Mouse (Mus musculus): Measurements from ENCODE around the gene Lrrc38.

The Lrrc38 gene

DNA sequence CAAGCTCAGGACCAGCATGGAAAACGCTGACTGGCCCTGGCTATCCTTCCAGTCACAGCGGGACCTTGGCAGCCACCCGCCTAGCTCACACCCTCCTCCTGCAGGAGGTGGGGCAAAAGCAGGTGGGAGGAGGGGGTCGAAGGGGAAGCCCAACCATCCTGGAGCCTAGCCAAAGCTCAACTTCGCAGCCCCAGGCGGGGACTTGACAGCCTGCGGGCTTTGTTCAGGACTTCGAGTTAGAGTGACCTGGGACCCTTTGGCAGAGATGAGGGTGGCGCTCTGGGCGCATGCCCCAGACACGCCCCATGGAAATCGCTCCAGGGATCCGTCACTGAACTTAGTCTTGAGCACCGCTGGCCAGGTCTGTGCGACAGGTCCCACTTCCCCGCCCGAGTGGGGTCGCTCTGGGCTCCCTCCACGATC lies at the start of gene Lrrc38:
Lrrc38 (plus strand) TSS at position 274 of the 423 bp plus-strand sequence.
- in situ Hi-C loops (cut with MboI, MseI): loop anchor here (25.0 kb wide), 1 partner anchor 963 kb away; no protein-coding TSS in a partner anchor

DNA sequence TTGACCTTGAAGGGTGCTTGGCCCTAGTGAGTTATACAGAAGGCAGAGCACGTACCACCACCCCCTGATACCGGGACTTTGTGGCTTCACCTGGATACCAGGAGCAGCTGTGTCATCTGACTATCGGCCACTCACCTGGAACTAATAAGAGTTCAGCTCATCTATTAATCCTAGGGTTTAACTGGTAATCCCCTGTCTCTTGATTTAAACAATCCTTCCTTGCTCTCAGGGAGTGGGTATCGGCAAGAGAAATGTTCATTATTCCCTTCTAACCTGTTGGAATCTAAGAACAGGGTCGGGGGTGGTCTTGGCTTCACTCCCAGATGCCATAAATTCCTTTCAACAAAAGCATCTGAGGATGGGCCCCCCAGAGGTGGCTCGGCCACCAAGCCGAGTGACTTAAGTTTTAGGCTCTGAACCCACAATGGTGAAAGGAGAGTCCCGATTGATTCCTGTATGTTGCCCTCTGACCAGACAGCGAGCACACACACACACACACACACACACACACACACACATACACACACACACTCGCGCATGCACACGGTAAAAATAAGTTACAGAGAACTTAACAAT lies 49.4 kb upstream of the Lrrc38 start:
- in situ Hi-C loops (cut with MboI, MseI): no loop called here

DNA sequence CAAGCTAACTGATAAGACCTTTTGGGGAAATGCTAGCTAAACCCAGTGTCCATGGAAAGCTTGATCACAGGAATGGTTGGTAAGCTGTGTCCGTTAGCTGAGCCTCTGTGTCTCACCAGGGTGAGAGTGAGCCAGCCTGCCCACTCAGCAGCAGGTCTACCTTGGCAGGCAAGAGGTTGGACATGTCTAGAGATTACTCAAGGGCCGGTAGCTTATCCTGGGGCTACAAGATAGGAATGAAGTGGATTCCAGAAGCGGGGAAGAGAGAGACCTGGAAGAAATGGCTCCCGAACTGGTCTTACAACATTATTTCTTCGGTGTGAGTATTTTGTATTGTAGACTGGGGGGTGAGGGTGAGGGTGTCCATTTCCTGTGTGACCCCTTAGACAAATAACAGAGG lies 48.5 kb upstream of the Lrrc38 start:
- in situ Hi-C loops (cut with MboI, MseI): no loop called here

DNA sequence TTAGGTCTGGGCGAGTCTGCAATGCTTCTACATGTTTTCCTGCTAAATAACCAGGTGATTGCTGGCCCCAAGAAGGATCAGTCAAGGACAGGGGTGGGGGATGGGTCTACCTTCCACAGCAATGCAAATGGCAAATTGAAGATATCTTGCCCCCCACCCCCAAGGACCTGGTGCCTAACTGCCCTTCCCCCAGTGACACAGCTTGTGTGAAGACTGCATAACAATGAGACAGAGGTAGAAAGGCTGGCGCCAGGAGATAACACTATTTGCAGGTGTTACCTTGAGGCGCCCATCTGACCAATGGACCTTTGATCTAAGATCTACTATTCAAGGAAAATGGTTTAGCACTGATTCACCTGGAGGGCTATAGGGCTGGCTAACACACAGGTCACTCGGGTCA lies 47.7 kb upstream of the Lrrc38 start:
- in situ Hi-C loops (cut with MboI, MseI): no loop called here

DNA sequence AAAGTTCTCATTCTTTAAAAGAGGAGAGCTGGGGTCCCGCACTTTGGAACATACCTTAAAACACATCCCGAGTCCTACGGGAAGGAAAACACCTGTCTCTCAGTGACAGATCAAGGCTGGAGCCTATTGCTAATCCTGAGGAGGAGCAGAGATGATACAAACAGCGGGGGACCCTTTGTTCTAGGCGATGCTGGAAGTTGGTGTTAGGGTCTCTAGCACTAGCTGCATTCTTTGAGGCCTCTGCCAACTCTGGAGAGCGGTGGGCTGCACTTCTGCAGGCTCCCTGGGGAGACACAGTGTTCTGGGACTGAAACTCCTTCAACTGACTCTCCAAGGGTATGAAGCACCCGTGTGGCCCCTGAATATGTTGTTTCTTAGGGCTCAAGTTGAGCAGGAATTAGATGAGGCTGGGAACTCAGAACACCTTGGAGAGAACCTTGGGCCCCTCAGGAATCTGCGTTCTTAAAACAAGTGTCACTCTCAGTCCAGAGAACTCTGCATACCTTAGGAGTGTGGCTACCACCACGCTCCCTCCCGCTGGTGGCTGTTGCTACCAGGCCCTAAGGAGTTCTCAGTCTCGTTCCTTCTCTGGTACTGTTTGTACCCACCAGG lies 47.2 kb upstream of the Lrrc38 start:
- in situ Hi-C loops (cut with MboI, MseI): no loop called here

DNA sequence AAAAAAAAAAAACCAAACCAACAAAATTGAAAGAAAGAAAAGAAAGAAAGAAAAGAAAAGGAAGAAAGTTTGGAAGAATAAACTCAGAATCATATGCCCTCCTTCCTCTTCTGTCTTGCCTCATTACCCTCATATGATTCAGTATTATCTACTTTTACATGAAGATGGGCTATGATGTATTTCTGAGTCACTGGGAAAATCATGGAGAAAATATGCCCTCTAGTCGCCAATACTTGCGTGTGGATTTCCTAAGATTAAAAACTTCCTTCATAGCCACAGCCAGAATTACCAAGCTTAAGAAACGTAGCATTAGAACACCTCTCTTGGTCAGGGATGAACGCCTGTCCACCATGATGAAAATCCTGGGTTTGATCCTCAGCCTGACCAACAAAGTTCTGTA lies 44.5 kb upstream of the Lrrc38 start:
- in situ Hi-C loops (cut with MboI, MseI): no loop called here

DNA sequence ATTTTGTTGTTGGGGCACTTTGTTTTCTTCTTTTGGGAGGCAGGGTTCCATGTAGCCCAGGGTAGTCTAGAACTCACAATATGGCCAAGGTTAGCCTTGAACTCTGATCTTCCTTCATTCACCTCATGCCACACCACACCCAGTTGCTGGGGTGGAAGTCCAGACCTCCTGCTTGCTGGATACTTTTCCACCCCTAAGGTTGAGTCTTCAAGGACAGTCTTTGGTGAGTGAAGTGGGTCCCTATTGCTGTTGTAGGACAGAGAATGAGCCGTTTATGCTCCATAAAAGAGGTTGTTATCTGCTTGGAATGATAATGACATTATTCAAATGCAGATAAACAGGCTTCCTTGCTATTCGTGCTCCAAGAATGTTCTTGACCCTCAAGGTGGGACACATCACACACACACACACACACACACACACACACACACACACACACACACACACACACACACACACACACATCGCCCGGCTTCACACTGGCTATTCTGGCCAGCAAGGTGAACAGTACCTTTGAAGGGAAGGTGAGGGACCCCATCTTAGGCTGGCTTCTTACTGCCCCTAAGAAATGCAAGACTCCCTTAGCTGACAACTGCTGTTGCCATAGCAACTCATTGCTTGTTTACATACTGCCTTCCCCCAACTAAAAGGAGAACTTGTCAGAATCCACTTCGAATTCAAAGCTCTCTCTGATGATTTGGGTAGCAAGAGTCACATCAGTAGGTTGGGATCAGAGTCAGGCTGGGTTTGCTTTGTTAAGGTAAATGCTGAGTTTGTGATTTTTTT lies 43.4 kb upstream of the Lrrc38 start:
- in situ Hi-C loops (cut with MboI, MseI): no loop called here

DNA sequence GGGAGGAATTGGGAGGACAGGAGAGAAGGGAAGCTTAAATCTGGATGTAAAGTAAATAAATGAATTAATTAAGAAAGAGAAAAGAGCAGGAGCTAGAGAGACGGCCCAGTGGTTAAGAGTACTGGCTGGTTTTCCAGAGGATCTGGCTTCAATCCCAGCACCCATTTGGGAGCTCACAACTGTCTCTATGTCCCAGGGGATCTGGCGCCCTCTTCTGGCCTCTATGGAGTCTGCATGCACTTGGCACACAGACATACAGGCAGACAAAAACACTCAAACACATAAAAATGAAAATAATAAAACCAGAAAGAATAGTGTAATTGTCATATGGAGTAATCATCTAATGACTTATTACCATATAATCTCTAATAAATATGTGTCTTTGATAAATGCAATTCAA lies 38.2 kb upstream of the Lrrc38 start:
- in situ Hi-C loops (cut with MboI, MseI): no loop called here

DNA sequence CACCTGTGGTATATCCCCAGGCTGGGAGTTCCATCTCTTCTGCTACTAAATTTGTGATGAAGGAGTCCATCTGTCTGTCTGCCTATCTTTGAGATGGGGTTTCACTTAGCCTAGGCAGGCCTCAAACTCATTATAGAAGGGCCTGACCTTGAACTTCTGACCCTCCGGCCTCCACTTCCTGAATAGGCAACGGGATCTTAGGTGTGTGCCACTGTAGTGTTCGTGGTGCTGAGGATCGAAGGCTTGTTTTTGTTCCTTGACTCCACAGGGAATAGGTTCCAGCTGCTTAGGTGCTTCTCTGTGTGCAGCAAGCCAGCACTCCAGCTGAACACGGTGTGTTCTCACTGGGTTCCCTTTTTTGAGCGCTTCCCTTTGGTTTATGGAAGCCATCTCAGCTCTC lies 36.3 kb upstream of the Lrrc38 start:
- in situ Hi-C loops (cut with MboI, MseI): no loop called here

DNA sequence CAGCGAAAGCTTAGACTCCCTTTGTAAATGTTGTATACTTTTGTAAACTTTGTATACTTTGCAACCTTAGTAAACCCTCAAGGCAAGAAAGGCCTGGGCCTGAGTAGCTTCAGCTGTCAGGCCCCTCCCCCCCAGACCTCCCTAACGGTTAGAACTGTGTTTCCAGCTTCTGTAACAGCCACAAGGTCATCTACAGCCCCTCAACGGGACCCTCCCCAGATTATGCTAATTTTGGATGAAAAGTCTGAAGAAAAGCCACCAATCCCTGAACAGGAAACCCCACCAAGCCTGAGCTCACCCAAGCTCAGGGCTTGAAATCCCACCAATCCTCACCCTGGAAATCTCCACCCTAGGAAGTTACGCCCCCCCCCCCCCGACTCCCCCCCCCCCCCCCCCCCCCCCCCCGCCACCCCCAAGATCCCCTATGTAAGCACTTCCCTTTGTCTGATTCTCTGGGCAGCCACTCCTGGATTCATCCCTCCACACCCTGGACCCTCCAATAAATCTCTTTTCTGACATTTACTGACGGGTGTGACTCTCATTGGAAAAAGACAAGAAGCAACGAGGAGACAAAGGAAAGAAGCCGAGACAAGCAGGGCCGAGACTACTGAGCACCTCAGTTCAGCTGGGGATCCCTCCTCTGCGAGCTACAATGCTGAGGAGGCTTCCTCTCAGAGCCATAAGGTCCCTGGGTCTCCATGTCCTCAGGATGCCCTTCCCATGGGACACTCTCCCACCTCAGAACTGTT lies 25.2 kb upstream of the Lrrc38 start:
- in situ Hi-C loops (cut with MboI, MseI): no loop called here

DNA sequence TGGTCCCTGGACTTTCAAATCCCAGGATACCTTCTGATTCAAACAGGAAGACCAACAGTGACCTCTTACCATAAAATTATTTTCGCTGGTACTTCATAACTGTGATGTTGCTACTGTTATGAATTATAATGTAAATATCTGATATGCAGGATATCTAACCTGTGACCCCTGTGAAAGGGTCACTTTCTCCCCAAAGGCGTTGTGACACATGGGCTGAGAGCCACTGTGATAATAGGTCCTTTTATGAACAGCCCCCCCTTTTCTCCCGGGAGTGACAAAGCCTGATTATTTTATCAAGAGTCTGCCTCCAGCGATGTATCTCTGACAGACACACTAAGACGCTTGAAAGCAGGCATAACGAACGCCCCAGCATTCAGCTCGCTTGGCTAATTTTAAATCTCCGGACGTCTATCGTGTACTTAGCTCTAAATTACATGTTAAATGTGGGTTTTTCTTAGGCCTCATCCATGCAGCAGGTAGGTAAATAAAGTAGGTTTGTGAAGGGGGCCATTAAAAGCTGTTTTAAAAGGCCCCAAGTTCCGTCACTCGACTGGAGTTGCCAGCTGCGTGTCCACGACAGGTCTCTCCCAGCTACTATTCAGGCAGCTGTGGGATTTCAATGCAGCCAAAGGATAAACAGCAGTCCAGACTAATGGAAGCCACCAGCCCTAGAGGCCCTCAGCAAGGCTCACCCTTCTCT lies 24.5 kb upstream of the Lrrc38 start:
- in situ Hi-C loops (cut with MboI, MseI): loop anchor here (25.0 kb wide), 1 partner anchor 987 kb away; no protein-coding TSS in a partner anchor

DNA sequence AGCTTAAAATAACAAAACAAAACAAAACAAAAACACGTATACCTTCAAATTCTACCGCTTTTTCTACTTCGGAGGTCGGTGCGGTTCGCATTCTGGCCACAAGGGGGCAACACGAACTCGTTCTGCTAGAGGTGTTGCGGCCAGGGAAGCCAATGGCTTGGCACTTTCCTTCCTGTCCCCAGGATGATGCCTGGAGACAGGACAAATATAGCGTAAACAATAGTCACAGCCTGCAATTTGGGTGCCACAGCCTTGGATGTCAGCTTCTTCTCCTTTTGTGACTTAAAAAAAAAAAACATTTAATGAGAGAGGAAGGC lies 24.0 kb upstream of the Lrrc38 start:
- in situ Hi-C loops (cut with MboI, MseI): loop anchor here (25.0 kb wide), 1 partner anchor 987 kb away; no protein-coding TSS in a partner anchor

DNA sequence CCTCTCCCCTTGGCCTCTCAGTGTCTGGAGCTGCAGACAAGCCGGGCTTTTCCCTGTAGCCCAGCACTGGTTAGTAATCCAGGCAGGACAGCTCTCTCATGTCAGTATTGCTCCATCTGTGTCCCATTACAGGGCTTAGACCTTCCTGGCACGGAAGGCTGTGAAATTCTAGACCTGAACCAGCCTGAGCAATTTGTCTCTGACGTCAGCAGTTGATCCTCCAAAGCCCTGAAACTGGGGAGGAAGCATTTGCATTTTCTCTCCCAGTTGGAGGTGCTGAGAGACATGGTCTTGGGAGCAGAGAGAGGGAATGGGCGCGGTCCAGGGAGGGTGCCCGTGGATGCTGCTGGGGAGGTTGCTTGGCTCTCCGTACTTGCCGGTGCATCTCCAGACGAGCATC lies 19.0 kb upstream of the Lrrc38 start:
- in situ Hi-C loops (cut with MboI, MseI): loop anchor here (25.0 kb wide), 1 partner anchor 982 kb away; no protein-coding TSS in a partner anchor

DNA sequence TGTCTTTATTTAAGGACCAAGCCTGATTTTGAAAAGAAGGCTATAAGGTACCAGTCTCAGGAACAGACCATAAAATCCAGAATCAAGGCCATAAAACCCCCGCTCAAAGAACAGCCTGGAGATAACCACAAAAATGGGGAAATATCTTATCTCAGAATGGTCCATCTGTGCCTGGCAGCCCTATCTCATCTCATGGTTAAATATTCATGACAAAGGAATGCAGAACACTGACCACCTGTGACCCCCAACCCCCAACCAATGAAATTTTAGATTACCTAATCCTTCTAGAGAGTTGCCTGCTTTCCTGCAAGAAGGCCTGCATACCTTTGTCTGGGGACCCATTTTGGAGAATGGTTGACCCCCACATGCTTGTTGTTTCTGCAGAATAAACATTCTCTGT lies 17.8 kb upstream of the Lrrc38 start:
- in situ Hi-C loops (cut with MboI, MseI): loop anchor here (25.0 kb wide), 1 partner anchor 981 kb away; no protein-coding TSS in a partner anchor

DNA sequence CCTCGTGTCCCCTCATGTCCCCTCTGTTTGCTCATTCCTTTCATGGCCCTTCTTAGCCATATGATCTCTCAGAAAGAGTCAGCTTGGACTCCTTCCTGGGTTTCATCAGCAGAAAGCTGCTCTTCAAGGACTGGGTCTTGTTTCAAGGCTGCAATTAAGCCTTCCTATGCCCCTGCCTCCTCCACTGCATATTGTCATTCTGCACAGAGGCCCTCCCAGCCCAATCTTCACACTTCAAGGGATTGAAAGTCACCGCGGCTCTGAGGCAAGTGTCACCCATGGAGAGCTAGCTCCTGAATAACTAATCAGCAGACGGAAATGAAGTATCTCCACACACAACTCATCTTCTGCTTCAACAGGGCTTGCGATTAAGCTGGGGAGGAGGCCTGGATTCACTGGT lies 15.4 kb upstream of the Lrrc38 start:
- in situ Hi-C loops (cut with MboI, MseI): loop anchor here (25.0 kb wide), 1 partner anchor 978 kb away; no protein-coding TSS in a partner anchor

DNA sequence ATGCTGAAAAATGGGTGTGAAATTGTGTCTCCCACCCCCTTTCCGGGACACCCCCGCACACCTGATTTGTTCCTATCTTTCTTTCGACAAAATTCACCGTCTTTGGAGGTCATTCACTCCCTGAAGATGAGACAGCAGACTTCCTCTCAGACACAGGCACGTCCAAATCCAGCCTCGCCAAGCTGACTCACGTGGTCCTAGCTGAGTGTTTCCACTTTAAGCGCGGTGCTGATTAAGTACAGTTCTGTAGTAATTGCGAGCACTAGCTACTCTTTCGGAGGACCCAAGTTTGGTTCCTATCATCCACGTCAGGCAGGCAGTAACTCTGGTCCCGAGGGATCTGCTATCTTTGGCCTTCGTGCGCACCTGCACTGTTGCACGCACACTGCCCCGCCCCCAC lies 14.6 kb upstream of the Lrrc38 start:
- in situ Hi-C loops (cut with MboI, MseI): loop anchor here (25.0 kb wide), 1 partner anchor 977 kb away; no protein-coding TSS in a partner anchor

DNA sequence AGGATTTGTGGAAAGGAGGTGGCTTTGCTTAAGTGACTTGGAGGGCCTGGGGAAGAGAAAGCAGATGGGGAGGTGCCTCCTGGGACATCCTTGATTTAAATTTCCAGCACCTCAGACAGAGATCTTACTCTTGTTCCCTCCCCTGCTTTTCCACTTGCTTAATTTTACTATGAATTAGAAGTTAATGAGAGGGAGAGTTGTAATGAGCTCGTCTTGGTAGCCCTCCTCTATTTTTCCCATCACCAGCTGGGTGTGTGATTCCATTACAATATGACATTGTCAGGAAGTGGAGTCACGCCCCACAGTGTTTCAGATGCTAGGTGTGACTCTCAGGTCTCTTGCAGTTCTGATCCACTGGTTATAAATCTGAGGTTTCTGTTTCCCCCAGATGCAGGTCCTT lies 13.5 kb upstream of the Lrrc38 start:
- in situ Hi-C loops (cut with MboI, MseI): loop anchor here (25.0 kb wide), 1 partner anchor 976 kb away; no protein-coding TSS in a partner anchor

DNA sequence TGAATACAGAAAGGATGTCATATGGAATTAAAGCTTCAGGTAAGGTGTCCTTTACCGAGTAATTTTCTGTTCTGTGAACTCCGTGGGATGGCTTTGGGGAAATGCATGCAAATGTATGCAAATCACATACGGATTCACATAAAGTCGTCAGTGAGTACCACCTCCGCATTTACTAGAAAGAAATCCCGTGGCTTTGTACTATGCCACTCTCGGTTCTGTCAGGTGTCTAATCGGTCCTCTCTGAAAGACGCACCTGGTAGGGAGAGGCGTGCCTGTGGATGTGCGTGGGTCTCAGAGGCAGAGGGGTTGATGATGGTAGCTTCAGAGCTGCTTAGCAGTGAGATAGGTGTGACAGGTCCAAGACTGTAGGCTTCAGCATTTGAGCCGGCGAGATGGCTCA lies 9.7 kb upstream of the Lrrc38 start:
- in situ Hi-C loops (cut with MboI, MseI): loop anchor here (25.0 kb wide), 1 partner anchor 972 kb away; no protein-coding TSS in a partner anchor

DNA sequence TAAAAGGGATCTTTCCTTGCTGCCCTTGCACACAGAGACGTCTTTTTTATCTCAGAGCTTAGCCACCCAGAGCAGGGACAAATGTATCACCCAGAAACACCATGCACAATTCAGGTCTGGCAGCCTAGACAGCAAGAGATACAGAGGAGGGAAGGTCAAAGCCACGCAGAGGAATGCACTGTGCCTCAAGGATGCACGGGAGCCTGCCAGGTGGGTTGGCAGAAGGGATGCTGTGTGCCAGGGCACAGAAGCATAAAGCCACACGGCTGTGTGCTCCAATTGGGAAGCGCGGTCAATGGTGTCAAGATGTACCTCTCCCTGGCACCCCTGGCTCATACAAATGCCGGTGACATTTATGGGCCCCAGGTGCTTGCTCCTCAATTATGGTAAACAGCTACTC lies 8.1 kb upstream of the Lrrc38 start:
- in situ Hi-C loops (cut with MboI, MseI): loop anchor here (25.0 kb wide), 1 partner anchor 971 kb away; no protein-coding TSS in a partner anchor

DNA sequence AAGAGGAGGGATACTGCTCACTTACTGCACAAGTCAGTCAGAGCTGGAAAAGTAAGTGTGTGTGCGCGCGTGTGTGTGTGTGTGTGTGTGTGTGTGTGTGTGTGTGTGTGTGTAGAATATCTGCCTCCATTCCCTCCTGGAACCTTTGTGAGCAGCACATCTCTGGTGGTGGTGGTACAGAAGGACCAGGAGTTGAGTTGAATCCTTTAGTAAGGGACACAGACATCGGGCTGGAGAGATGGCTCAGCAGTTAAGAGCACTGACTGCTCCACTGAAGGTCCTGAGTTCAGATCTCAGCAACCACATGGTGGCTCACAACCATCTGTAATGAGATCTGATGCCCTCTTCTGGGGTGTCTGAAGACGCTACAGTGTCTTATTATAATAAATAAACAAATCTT lies 4.1 kb upstream of the Lrrc38 start:
- in situ Hi-C loops (cut with MboI, MseI): loop anchor here (25.0 kb wide), 1 partner anchor 967 kb away; no protein-coding TSS in a partner anchor

DNA sequence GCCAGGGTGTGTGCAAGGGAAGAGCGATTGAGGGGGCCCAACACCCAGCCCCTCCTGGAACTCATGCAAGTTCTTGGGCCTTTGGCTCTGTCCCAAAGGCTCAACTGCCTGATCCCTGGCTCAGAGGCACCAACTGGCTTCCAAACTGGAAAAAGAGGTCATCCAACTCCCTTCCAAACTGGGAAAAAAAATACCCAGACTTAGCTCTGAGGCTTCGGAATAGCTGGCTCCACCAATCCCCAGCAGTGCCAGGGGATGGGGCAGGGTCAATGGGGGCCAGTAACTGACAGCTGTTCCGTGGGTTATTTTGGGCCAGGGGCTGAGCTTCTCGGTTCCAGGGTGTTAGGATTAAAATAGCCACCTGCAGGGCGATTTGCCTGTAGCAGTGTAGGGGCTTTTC lies 879 bp upstream of the Lrrc38 start:
- in situ Hi-C loops (cut with MboI, MseI): loop anchor here (25.0 kb wide), 1 partner anchor 964 kb away; no protein-coding TSS in a partner anchor

Measured in T-helper 2 cell (primary cell).